Mouse (Mus musculus): ENCODE data around the gene Kcnt1.

GRCm38 (mm10) chr2:25844097-25844496 lies 19.4 kb upstream of the Kcnt1 start:
- TF ChIP-seq CTCF (conservative IDR thresholded peaks at IDR 0.05; ENCODE audit: low read length) (no peak), NANOG (IDR thresholded peaks at IDR 0.05; ENCODE audit: borderline replicate concordance, low read length) (no peak)
